Mouse (Mus musculus) neural tube, embryonic 12.5 days (tissue): Measurements from ENCODE around the gene Fbxo44. TPM values are rescaled to one million over a fixed set of nuclear protein-coding genes. Genes with fewer than 3 reads are reported as not detected.
"Not testable (repeated sequence)": the region's sequence is repeated elsewhere in the genome, so short reads cannot be mapped to it uniquely, and the experiment has no call there.

Experiments
- ATAC-seq: fragments of 200-750 bp; cut with Nextera tagmentation; 2 replicates; pipeline ENCODE4 v1.8.0; 2017; ENCODE audit warnings: low read depth, mild to moderate bottlenecking, moderate TSS enrichment, moderate library complexity; ENCODE audit not compliant: low FRiP score
- H3K27ac ChIP-seq: fragments of 300-500 bp; sonication (generic); 2 replicates; pipeline ENCODE4 v1.5.1; 2016
- H3K27me3 ChIP-seq: fragments of 300-500 bp; sonication (generic); replicated peaks from 2 replicates; pipeline ENCODE4 v1.6.1; 2016; ENCODE audit warnings: mild to moderate bottlenecking
- H3K36me3 ChIP-seq: fragments of 300-500 bp; sonication (generic); 2 replicates; pipeline ENCODE4 v1.6.1; 2016; ENCODE audit warnings: mild to moderate bottlenecking
- H3K4me1 ChIP-seq: fragments of 300-500 bp; sonication (generic); 2 replicates; pipeline ENCODE4 v1.6.1; 2016
- H3K4me2 ChIP-seq: fragments of 300-500 bp; sonication (generic); replicated peaks from 2 replicates; pipeline ENCODE4 v1.6.1; 2016; ENCODE audit warnings: mild to moderate bottlenecking
- H3K4me3 ChIP-seq: fragments of 300-500 bp; sonication (generic); 2 replicates; pipeline ENCODE4 v1.5.1; 2016
- H3K9ac ChIP-seq: fragments of 300-500 bp; sonication (generic); 2 replicates; pipeline ENCODE4 v1.6.1; 2016; ENCODE audit warnings: mild to moderate bottlenecking
- H3K9me3 ChIP-seq: fragments of 300-500 bp; sonication (generic); 2 replicates; pipeline ENCODE4 v1.6.1; 2016; ENCODE audit warnings: mild to moderate bottlenecking
- WGBS: fragments of 180-500 bp; shearing (Covaris S2); methylation state at CpG from one replicate; pipeline ENCODE4 v1.1.7; 2016; 5-methylcytosine and 5-hydroxymethylcytosine counted together
- polyA plus RNA-seq: library from polyadenylated mRNA; unstranded; fragments of >200 nt; fragmentation: Nextera tagmentation; extraction: Ambion mirVana; gene quantifications from 2 replicates; pipeline ENCODE4 v1.2.1, GENCODE M21; 2016

The Fbxo44 gene
- polyA plus RNA-seq, 1 experiment from 2014 or later: 82.3 TPM

DNA sequence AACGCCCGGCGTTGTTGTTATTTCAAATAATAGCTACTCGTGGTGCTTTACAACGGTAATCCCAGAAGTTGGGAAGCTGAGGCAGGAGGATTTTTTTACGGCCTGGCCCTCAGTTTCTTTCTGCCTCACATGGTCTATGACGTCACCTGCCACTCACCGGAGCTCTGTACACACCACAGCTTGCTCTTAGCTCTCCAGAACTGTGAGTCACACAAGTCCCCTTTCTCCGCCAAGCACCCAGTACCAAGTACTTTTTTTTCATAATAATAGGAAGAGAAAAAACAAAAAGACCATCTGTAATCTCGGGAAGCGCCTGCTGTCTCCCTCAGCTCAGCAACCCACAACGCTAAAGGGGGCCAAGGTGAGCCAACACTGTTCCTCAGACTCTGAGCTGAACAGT, 21.2 kb upstream of the Fbxo44 start:
- Histone ChIP-seq H3K4me1 (peaks cover 11% of the 10 kb centered on the region), H3K36me3 (no peaks in the 10 kb centered on the region), H3K4me2 (no peak overlapping the region), H3K9ac (no peak overlapping the region), H3K27ac (no peak overlapping the region), H3K9me3 (no peaks in the 10 kb centered on the region), H3K4me3 (no peak overlapping the region), H3K27me3 (no peaks in the 10 kb centered on the region)
- no peak for ATAC-seq
- WGBS: 89% methylated on average over 12 of the region's 12 CpGs

DNA sequence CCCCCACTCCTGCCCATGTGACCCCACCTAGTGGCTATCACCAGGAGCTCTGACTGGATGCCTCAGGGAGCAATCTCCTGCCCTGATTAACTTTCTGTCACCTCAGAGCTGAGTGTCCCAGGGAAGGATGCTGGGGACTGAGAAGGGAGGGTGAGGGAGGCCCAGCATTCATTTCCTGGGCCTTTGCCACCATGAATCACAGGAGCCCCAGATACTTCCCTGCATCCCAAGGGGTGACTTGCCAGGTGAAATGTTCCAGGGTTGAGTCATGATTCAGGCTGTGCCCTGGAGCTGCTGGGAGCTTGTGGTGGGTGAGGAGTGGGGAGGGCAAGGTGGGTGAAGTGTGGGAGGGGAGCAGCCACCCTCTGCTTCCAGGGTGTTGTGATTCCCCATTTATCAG, 17.4 kb upstream of the Fbxo44 start:
- peaks cover 16% of the 10 kb centered on the region for H3K27me3 ChIP-seq
- H3K9me3 ChIP-seq: no peaks in the 10 kb centered on the region
- H3K4me3 ChIP-seq: no peak overlapping the region
- no peak overlapping the region for H3K9ac ChIP-seq
- H3K27ac ChIP-seq: no peak overlapping the region
- peaks cover 10% of the 10 kb centered on the region; the same call in 1 of the 2 replicates for H3K4me1 ChIP-seq
- ATAC-seq: no peak
- no peaks in the 10 kb centered on the region for H3K36me3 ChIP-seq
- H3K4me2 ChIP-seq: no peak overlapping the region

DNA sequence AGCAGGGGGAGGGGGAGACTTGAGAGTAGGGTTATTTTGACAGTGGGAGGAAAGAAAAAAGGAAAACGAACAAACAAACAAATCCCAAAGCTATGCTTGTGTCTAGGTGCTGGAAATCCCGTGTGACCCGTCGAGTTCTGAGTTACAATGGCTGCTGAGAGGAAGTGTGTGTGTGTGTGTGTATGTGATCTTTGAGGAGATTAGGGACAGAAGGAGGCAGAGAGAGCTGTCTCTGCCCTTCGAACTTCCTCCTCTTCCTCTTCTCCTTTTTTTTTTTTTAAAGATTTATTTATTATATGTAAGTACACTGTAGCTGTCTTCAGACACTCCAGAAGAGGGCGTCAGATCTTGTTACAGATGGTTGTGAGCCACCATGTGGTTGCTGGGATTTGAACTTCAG, 16.3 kb upstream of the Fbxo44 start:
- not testable (repeated sequence) for ATAC-seq, H3K9ac ChIP-seq, H3K4me2 ChIP-seq, H3K27ac ChIP-seq, H3K36me3 ChIP-seq, H3K4me3 ChIP-seq, H3K9me3 ChIP-seq
- WGBS: 79% methylated on average over 5 of the region's 6 CpGs
- H3K27me3 ChIP-seq: peaks cover 24% of the 10 kb centered on the region
- peaks cover 10% of the 10 kb centered on the region; the same call in 1 of the 2 replicates for H3K4me1 ChIP-seq

DNA sequence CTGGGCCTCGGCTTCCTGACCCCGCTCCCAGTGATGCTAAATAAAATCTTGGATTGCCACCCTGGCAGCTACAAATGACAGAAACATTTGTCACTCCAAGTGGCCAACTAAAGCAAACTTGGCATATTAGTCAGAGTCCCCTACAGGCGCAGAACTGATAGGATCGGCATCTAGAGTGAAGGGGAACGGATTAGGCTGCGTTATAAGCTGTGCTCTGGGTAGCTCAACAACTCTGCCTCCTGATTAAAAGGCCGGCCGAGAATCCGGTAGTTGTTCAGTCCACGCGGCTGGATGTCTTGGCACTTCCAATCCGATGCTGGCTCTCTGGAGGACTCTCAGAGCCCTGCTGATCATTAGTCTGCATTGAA, 14.2 kb upstream of the Fbxo44 start:
- Histone ChIP-seq H3K27ac (peak overlapping the region; percentile 47; the same call in 1 of the 2 replicates), H3K9ac (no peak overlapping the region), H3K9me3 (no peaks in the 10 kb centered on the region), H3K27me3 (peaks cover 28% of the 10 kb centered on the region), H3K4me3 (no peak overlapping the region), H3K4me2 (peak overlapping the region; percentile 47), H3K4me1 (peaks cover 10% of the 10 kb centered on the region), H3K36me3 (no peaks in the 10 kb centered on the region)
- 15% methylated on average over 12 of the region's 12 CpGs for WGBS
- no peak for ATAC-seq

DNA sequence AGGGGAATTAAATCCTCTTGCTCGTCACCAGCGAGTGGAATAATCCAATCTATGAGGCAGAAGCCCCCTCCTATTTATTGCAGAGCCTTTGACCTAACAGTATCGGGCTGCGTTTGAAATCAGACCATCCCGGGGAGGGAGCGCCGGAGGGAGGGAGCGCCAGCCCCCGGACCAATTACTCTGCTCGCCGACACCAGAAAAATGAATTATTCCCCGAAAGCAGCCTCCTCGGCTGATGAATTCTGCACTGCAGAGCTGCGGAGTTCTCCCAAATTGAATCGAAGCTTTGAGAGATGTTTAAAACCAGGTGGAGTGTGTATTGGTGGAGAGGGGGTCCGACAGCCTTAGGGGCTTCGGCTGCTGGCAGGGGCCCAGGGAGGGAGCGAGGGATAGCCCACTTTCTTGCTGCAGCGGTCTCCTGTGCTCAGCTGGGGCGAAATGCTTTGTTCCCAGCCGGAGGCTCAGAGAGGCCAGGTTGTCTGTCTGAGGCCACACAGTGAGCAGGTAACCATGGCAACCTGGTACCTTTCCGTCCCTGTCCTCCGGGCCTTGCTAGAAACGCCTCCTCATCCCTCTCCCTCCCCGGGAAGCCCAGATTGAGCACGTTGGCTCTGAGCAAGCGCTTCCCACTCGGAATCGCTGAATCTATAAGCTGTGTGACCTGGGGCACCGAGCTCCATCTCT, 13.7 kb upstream of the Fbxo44 start:
- H3K9ac ChIP-seq: peak overlapping the region; percentile 10; the same call in 1 of the 2 replicates
- no peaks in the 10 kb centered on the region for H3K36me3 ChIP-seq
- peaks cover 30% of the 10 kb centered on the region for H3K27me3 ChIP-seq
- no peak overlapping the region for H3K4me3 ChIP-seq
- H3K27ac ChIP-seq: peak overlapping the region; percentile 47; the same call in 1 of the 2 replicates
- peaks cover 10% of the 10 kb centered on the region for H3K4me1 ChIP-seq
- peak overlapping the region; percentile 47 for H3K4me2 ChIP-seq
- H3K9me3 ChIP-seq: no peaks in the 10 kb centered on the region
- WGBS: 2% methylated on average over 30 of the region's 30 CpGs
- peak; percentile 51 for ATAC-seq

DNA sequence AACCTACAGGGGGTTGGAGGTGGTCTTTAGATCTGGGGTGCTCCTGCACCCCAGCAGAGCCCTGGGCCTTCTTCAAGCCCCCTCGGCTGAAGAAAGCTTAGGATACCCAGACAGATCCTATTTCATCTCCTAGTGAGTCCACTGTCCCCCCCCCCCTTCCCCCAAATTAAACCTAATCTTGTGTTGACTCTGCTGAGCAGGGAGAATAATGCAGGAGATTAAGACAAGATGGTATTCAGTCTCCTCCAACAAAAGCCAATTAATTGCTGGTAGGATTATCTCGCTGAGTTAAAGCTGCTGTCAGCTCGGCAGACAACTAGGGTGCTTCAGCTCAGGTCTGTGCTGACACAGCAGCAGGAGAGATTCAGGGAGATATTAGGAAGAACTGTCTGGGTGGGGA, 11.0 kb upstream of the Fbxo44 start:
- Histone ChIP-seq H3K27ac (no peak overlapping the region), H3K4me1 (peaks cover 14% of the 10 kb centered on the region), H3K9me3 (no peaks in the 10 kb centered on the region), H3K4me2 (no peak overlapping the region), H3K27me3 (peaks cover 35% of the 10 kb centered on the region), H3K36me3 (no peaks in the 10 kb centered on the region), H3K9ac (no peak overlapping the region), H3K4me3 (no peak overlapping the region)
- 67% methylated on average over 3 of the region's 3 CpGs for WGBS
- ATAC-seq: no peak

DNA sequence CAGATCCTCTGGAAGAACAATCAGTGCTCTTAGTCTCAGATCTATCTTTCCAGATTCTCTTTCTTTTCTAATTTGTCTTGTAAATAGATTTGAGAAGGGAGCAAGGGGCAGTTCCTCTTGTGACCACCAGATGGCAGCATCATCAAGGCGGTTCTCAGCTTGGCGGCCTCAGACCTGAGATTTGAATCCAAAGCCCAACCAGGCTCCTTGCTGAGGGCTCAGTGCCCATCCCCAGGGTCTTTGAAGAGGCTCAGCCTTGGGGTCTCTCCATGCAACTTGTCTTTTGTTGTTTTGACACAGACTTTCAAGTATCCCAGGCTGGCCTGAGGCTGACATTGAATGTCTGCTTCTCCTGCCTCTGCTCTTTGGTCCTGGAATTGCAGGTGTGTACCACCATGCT, 10.6 kb upstream of the Fbxo44 start:
- 1% methylated on average over 2 of the region's 2 CpGs for WGBS

DNA sequence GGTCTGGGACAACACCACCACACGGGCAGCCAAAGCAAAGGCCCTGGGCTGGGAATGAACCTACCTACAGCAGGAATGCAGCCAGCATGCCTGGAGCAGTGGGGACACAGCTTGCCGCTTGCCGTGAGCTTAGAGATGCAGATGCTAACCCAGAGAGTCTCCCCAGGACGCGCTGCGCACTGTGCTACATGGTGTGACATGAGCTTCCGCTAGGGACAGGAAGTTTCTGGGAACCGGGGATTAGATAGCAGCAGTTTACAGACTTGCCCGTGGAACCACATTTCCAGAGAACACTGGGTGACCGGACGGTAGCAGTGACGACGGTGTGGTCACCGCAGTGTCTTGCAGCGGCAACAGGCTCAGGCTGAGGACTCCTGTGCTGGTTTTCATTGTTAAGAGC, 9.3 kb upstream of the Fbxo44 start:
- H3K27me3 ChIP-seq: peaks cover 47% of the 10 kb centered on the region
- no peak for ATAC-seq
- H3K27ac ChIP-seq: no peak overlapping the region
- H3K9me3 ChIP-seq: no peaks in the 10 kb centered on the region
- H3K4me3 ChIP-seq: no peak overlapping the region
- no peak overlapping the region for H3K9ac ChIP-seq
- whole genome bisulfite sequencing: 24% methylated on average over 15 of the region's 15 CpGs
- H3K36me3 ChIP-seq: no peaks in the 10 kb centered on the region
- peaks cover 26% of the 10 kb centered on the region for H3K4me1 ChIP-seq
- H3K4me2 ChIP-seq: no peak overlapping the region

More for the DNA sequence above, 10.6 kb upstream of the Fbxo44 start:
- Histone ChIP-seq H3K4me1 (peaks cover 17% of the 10 kb centered on the region), H3K36me3 (no peaks in the 10 kb centered on the region), H3K4me2 (no peak overlapping the region), H3K27ac (no peak overlapping the region), H3K27me3 (peaks cover 39% of the 10 kb centered on the region), H3K4me3 (no peak overlapping the region), H3K9me3 (no peaks in the 10 kb centered on the region), H3K9ac (no peak overlapping the region)
- ATAC-seq: no peak

DNA sequence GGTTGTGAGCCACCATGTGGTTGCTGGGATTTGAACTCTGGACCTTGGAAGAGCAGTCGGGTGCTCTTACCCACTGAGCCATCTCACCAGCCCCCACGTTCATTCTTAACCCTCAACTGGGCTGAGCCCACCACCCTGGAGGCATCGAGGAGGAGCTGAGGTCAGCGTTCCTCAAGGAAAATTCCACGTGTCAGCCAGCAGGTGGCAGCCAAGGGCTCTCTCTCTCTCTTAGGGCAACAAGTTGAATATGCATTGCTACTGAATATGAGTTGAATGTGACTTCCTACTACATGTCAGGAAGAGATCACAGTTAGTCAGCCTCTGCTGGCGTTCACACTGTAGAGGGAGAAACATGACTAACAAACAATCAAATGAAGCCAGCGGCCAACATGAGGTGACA, 8.0 kb upstream of the Fbxo44 start:
- Histone ChIP-seq H3K27ac (no peak overlapping the region), H3K4me3 (no peak overlapping the region), H3K4me1 (peaks cover 27% of the 10 kb centered on the region), H3K27me3 (peaks cover 54% of the 10 kb centered on the region), H3K4me2 (no peak overlapping the region), H3K9me3 (no peaks in the 10 kb centered on the region), H3K36me3 (no peaks in the 10 kb centered on the region), H3K9ac (no peak overlapping the region)
- WGBS: 26% methylated on average over 7 of the region's 7 CpGs
- no peak for ATAC-seq

DNA sequence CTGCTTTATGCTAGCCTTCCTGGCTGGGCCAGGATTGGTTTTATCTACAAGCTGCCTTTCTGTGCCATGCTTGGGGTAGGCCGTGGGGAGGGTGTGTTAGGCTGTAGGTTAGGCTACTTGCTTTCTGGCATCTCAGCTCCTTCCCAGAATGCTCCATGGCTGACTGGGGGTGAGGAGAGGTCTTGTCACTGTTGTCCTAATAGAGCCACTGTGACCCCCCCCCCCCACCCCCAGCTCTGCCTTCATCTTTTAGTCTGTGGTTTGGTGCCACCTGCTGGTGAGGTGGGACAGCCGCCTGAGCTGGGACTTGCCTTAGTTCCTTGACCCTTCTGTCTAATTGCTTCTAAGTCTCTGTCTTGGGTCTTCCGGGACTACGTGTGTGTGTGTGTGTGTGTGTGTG, 6.7 kb upstream of the Fbxo44 start:
- Histone ChIP-seq H3K9me3 (no peaks in the 10 kb centered on the region), H3K36me3 (no peaks in the 10 kb centered on the region), H3K4me1 (peaks cover 27% of the 10 kb centered on the region), H3K4me3 (no peak overlapping the region), H3K4me2 (peak overlapping the region; percentile 41), H3K27me3 (peaks cover 55% of the 10 kb centered on the region), H3K27ac (no peak overlapping the region), H3K9ac (no peak overlapping the region; the same call in 1 of the 2 replicates)
- 33% methylated on average over 4 of the region's 4 CpGs for WGBS
- 0 out of 2 replicates have a peak, but pooled peaks have one; percentile 10 for ATAC-seq

DNA sequence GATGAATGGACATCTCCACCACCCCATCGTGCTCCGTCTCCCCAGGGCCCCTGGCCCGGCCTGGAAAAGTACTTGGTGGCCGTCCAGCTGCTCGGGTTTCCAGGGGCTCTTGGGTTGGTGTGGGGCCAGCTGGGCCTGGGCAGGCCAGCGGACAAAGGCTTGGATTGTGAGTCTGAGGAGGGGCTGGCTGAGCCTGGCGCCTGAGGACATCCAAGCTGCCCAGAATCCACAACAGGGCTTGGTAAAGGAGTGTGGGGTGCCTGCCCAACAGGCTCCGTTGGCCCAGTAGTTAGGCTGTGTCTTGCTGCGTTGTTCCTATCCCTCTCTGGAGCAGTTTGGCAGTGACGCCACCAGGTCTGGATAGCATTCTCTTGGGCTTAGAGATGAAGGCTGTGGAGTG, 6.1 kb upstream of the Fbxo44 start:
- ATAC-seq: peak; percentile 22; the same call in 1 of the 2 replicates
- H3K4me2 ChIP-seq: peak overlapping the region; percentile 41
- 5% methylated on average over 10 of the region's 10 CpGs for WGBS
- no peak overlapping the region for H3K4me3 ChIP-seq
- peaks cover 59% of the 10 kb centered on the region for H3K27me3 ChIP-seq
- H3K9me3 ChIP-seq: no peaks in the 10 kb centered on the region
- H3K9ac ChIP-seq: no peak overlapping the region; the same call in 1 of the 2 replicates
- H3K36me3 ChIP-seq: no peaks in the 10 kb centered on the region
- H3K4me1 ChIP-seq: peaks cover 27% of the 10 kb centered on the region
- H3K27ac ChIP-seq: no peak overlapping the region

DNA sequence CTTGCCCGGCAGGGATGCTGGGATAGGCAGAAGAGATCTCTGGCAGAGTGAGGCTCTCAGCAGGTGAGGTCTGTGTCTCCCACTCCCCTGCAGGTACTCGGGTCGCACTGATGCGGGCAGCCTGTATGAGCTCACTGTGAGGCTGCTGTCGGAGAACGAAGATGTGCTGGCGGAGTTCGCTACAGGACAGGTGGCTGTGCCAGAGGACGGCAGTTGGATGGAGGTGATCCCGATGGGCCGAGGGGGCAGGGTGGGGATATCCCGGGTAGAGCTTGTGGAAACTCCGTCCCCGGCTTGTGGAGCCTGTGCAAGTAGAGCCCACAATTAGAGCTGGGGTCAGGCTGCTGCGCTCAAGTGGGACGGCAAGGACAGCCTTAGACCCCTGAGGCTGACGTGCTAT, 5.3 kb upstream of the Fbxo44 start:
- peaks cover 68% of the 10 kb centered on the region for H3K27me3 ChIP-seq
- WGBS: 6% methylated on average over 17 of the region's 17 CpGs
- H3K9me3 ChIP-seq: no peaks in the 10 kb centered on the region
- H3K9ac ChIP-seq: no peak overlapping the region
- no peaks in the 10 kb centered on the region for H3K36me3 ChIP-seq
- H3K4me2 ChIP-seq: peak overlapping the region; percentile 41; the same call in 1 of the 2 replicates
- H3K4me1 ChIP-seq: peaks cover 36% of the 10 kb centered on the region
- no peak for ATAC-seq
- H3K4me3 ChIP-seq: no peak overlapping the region
- no peak overlapping the region for H3K27ac ChIP-seq

DNA sequence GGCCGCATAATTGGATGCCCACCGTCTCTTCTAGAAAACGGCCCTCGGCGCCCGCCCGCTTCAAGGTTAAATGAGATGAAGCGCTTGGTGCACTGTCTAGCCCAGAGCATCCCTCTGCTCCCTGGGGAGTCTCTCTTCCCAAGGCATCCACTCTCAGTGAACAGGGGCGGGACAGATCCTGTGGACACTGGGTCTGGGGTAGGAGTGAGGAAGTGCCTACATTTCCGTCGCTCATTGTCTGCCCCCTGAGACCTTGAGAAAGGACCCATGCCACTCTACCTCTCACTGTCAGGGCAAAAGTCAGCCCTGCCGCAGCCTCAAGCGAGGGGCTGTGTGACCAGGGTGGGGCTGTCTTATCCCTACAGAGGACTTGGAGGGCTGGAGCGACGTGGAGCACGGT, 4.2 kb upstream of the Fbxo44 start:
- Histone ChIP-seq H3K36me3 (no peaks in the 10 kb centered on the region), H3K27me3 (peaks cover 64% of the 10 kb centered on the region), H3K9ac (no peak overlapping the region), H3K4me1 (peaks cover 40% of the 10 kb centered on the region), H3K9me3 (no peaks in the 10 kb centered on the region), H3K27ac (no peak overlapping the region), H3K4me2 (peak overlapping the region; percentile 53), H3K4me3 (peak overlapping the region; percentile 23; the same call in 1 of the 2 replicates)
- ATAC-seq: no peak
- WGBS: 1% methylated on average over 16 of the region's 16 CpGs
